Mouse (Mus musculus): ENCODE results near the gene Resp18.

DNA sequence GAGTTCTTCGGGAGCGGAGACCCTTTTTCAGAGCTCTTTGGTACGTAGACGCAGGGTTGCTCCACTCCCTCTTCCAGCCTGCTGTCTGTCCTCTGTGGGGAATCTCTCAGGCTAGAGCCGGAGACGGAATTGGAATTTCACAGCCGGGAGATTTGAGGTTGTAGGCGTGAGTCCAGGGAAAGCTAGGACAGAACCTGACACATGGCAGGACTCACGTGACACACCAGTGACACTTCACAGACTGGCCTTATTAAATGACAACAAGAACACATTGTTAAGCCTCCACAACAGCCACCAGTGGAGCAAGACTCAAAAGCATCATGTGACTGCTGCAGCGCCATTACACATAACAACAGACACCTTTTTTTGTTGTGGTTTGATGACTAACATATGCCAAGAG lies 38.6 kb downstream of the Resp18 start:
- TF ChIP-seq CTCF (IDR thresholded peaks at IDR 0.05; ENCODE audit: low read depth) (no peak), EP300 (IDR thresholded peaks at IDR 0.05; ENCODE audit: low read depth) (no peak)

Data from liver, postnatal 0 days (tissue).